Mouse (Mus musculus): ENCODE data around the gene D7Ertd443e. TPM values are rescaled to one million over a fixed set of nuclear protein-coding genes. Genes with fewer than 3 reads are reported as not detected.

Gene D7Ertd443e
- total and polyA plus RNA-seq, 3 experiments: 0.22 TPM; not detected in 2

DNA sequence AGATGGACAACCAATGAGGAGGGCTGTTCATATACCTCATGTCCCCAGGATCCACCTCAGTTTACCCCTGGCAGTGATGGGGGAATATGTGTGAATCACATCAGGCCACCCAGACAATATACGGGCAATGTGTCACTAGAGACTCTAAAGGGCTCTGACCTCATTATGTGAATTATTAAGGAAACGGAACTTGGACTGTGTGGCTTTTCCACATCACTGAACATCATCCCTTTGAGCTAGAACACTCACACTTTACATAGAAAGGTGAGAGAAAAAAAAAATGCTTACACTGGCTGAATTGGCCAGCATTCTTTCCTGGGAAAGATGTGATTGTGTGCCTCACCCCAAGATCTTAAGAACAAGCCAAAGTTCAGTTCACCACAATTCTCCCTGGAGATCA lies 15.3 kb upstream of the D7Ertd443e start:
- peaks cover 53% of the 10 kb centered on the region for H3K9me3 ChIP-seq (replicated peaks)
- H3K36me3 ChIP-seq (replicated peaks): no peaks in the 10 kb centered on the region
- H3K4me1 ChIP-seq (ENCODE audit: insufficient read depth, low read depth, low read length): no peaks in the 10 kb centered on the region
- H3K4me3 ChIP-seq (ENCODE audit: low read depth, low read length): no peak overlapping the region
- H3K27me3 ChIP-seq (ENCODE audit: insufficient read depth, low read length): no peaks in the 10 kb centered on the region
- TF ChIP-seq TAL1 (conservative IDR thresholded peaks at IDR 0.05; ENCODE audit: low read depth, low read length) (no peak), GATA1 (IDR thresholded peaks at IDR 0.05; ENCODE audit: borderline replicate concordance, low read length) (no peak), CTCF (IDR thresholded peaks at IDR 0.05; ENCODE audit: low read depth, low read length) (no peak), POLR2AphosphoS5 (IDR thresholded peaks at IDR 0.05; ENCODE audit: insufficient replicate concordance, low read depth, low read length) (no peak), GATA2 (IDR thresholded peaks at IDR 0.05; ENCODE audit: borderline replicate concordance, low read depth, low read length) (no peak)
- DNase-seq (ENCODE audit: low spot score): no peak
- ATAC-seq (ENCODE audit: extremely low read depth, insufficient number of reproducible peaks, low FRiP score, poor library complexity, severe bottlenecking): no peak

DNA sequence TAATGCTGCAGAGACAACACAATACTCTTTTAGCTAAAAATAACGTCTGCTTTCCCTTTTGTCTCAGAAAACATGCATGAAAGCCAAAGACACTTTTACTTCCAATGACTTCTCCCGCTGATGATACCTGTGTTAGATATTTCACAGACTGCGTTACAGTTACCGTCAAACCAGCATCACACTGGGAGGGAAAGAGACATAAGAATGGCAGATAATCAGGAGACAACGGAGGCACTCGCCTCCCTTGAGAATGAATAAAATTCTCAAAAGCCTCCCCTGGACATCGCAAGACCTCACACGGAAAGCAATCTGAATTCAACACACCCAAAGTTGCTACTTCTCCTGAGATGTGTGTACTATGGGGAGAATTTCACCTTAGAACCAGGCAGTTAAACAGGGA lies 11.3 kb upstream of the D7Ertd443e start:
- DNase-seq (ENCODE audit: low spot score) (no peak), ATAC-seq (ENCODE audit: extremely low read depth, insufficient number of reproducible peaks, low FRiP score, poor library complexity, severe bottlenecking) (no peak)
- TF ChIP-seq GATA1 (IDR thresholded peaks at IDR 0.05; ENCODE audit: borderline replicate concordance, low read length) (no peak), GATA2 (IDR thresholded peaks at IDR 0.05; ENCODE audit: borderline replicate concordance, low read depth, low read length) (no peak), POLR2AphosphoS5 (IDR thresholded peaks at IDR 0.05; ENCODE audit: insufficient replicate concordance, low read depth, low read length) (no peak), TAL1 (conservative IDR thresholded peaks at IDR 0.05; ENCODE audit: low read depth, low read length) (no peak), CTCF (IDR thresholded peaks at IDR 0.05; ENCODE audit: low read depth, low read length) (no peak)
- Histone ChIP-seq H3K4me3 (ENCODE audit: low read depth, low read length) (no peak overlapping the region), H3K27me3 (ENCODE audit: insufficient read depth, low read length) (no peaks in the 10 kb centered on the region), H3K36me3 (replicated peaks) (no peaks in the 10 kb centered on the region), H3K4me1 (ENCODE audit: insufficient read depth, low read depth, low read length) (no peaks in the 10 kb centered on the region), H3K9me3 (replicated peaks) (peaks cover 29% of the 10 kb centered on the region)

DNA sequence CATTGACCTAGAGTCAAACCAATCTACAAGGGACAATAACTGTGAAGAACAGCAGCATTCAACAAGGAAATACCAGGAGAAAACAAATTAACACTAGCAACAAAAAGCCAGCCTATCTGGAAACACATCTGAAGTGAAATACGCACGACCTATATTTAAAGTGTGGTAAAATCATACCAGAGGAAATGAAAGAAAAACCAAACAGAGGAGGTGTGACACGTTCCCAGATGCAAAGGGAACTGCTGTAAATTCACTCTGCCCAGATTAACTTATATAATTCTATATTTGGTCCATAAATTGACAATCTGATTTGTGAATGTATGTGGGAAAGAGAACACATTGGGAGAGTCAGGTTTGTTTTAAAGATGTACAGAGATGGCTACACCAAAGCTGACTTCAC lies 2.7 kb downstream of the D7Ertd443e start:
- H3K9me3 ChIP-seq (replicated peaks): peaks cover 44% of the 10 kb centered on the region

DNA sequence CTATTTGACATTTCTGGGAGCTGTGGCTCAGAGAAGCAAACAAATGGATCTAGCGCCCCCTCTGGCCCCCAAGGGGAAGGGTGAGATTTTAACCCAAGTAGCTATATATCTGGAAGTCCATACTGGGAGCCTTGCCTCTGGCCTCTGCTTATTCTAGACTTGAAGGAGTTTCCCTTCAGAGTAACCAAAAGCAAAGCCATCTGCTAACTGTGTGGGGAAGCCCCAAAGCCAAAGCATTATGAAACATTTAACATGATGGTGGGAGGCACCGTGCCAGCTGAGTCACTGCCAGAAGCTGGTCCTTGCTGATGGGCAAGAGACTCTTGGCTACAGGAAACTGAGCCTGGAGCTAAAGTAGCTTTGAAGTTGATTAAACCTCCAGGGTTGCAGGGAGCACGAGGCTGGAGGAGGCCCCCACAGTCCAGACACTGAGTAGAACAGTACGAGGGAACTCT lies 4.0 kb downstream of the D7Ertd443e start:
- Histone ChIP-seq H3K9me3 (replicated peaks) (peaks cover 50% of the 10 kb centered on the region), H3K36me3 (replicated peaks) (no peaks in the 10 kb centered on the region), H3K4me3 (ENCODE audit: low read depth, low read length) (no peak overlapping the region), H3K4me1 (ENCODE audit: insufficient read depth, low read depth, low read length) (no peaks in the 10 kb centered on the region), H3K27me3 (ENCODE audit: insufficient read depth, low read length) (no peaks in the 10 kb centered on the region)
- TF ChIP-seq GATA1 (IDR thresholded peaks at IDR 0.05; ENCODE audit: borderline replicate concordance, low read length) (no peak), POLR2AphosphoS5 (IDR thresholded peaks at IDR 0.05; ENCODE audit: insufficient replicate concordance, low read depth, low read length) (no peak), TAL1 (conservative IDR thresholded peaks at IDR 0.05; ENCODE audit: low read depth, low read length) (no peak), CTCF (IDR thresholded peaks at IDR 0.05; ENCODE audit: low read depth, low read length) (no peak), GATA2 (IDR thresholded peaks at IDR 0.05; ENCODE audit: borderline replicate concordance, low read depth, low read length) (no peak)
- DNase-seq (ENCODE audit: low spot score) (no peak), ATAC-seq (ENCODE audit: extremely low read depth, insufficient number of reproducible peaks, low FRiP score, poor library complexity, severe bottlenecking) (no peak)

More for the DNA sequence above, 2.7 kb downstream of the D7Ertd443e start:
- H3K36me3 ChIP-seq (replicated peaks): no peaks in the 10 kb centered on the region
- no peak for DNase-seq (ENCODE audit: low spot score)
- no peak overlapping the region for H3K4me3 ChIP-seq (ENCODE audit: low read depth, low read length)
- TF ChIP-seq GATA1 (IDR thresholded peaks at IDR 0.05; ENCODE audit: borderline replicate concordance, low read length) (no peak), CTCF (IDR thresholded peaks at IDR 0.05; ENCODE audit: low read depth, low read length) (no peak), POLR2AphosphoS5 (IDR thresholded peaks at IDR 0.05; ENCODE audit: insufficient replicate concordance, low read depth, low read length) (no peak), TAL1 (conservative IDR thresholded peaks at IDR 0.05; ENCODE audit: low read depth, low read length) (no peak), GATA2 (IDR thresholded peaks at IDR 0.05; ENCODE audit: borderline replicate concordance, low read depth, low read length) (no peak)
- H3K4me1 ChIP-seq (ENCODE audit: insufficient read depth, low read depth, low read length): no peaks in the 10 kb centered on the region
- H3K27me3 ChIP-seq (ENCODE audit: insufficient read depth, low read length): no peaks in the 10 kb centered on the region
- ATAC-seq (ENCODE audit: extremely low read depth, insufficient number of reproducible peaks, low FRiP score, poor library complexity, severe bottlenecking): no peak

DNA sequence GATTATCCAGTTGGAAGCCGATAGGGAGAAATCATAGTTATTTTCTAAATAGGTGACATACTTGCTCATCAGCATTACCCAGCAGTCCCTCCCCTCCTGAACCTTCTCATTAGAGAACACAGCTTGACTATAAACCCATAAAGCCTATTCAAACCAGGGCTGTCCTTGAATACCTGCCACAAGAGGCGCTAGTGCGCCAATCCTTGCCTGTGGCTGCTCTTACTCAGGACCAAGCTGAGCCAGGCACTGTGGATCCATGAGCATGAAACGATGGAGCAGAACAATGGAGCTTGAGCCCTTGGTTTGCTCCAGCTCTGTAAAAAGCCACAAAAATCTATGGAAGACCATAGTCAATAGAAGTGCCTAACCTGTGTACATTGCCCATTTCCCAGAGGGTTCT lies 7.2 kb downstream of the D7Ertd443e start:
- no peak for ATAC-seq (ENCODE audit: extremely low read depth, insufficient number of reproducible peaks, low FRiP score, poor library complexity, severe bottlenecking)
- Histone ChIP-seq H3K9me3 (replicated peaks) (peaks cover 52% of the 10 kb centered on the region), H3K36me3 (replicated peaks) (no peaks in the 10 kb centered on the region), H3K4me1 (ENCODE audit: insufficient read depth, low read depth, low read length) (no peaks in the 10 kb centered on the region), H3K4me3 (ENCODE audit: low read depth, low read length) (no peak overlapping the region), H3K27me3 (ENCODE audit: insufficient read depth, low read length) (no peaks in the 10 kb centered on the region)
- TF ChIP-seq GATA2 (IDR thresholded peaks at IDR 0.05; ENCODE audit: borderline replicate concordance, low read depth, low read length) (no peak), CTCF (IDR thresholded peaks at IDR 0.05; ENCODE audit: low read depth, low read length) (no peak), POLR2AphosphoS5 (IDR thresholded peaks at IDR 0.05; ENCODE audit: insufficient replicate concordance, low read depth, low read length) (no peak), GATA1 (IDR thresholded peaks at IDR 0.05; ENCODE audit: borderline replicate concordance, low read length) (no peak), TAL1 (conservative IDR thresholded peaks at IDR 0.05; ENCODE audit: low read depth, low read length) (no peak)
- DNase-seq (ENCODE audit: low spot score): no peak

DNA sequence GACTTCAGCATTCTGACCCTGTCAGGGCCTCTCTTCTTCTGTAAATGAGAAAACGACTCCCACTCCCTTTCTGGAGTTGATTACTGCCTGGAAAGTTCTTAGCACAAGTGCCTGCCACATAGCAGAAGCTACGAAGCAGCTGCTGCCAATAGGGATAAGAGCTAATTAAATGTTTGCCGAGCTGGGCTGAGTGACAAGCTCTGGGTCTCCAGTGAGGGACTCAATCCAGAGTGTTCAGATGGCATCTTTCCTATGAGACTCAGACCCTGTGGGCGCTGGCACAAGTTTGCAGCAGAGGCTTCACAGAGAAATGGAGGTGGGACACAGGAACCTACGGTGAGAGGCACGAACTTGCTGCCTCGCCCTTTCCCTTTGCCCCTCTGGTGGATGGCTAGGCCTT lies 8.7 kb downstream of the D7Ertd443e start:
- TF ChIP-seq CTCF (IDR thresholded peaks at IDR 0.05; ENCODE audit: low read depth, low read length) (no peak), GATA2 (IDR thresholded peaks at IDR 0.05; ENCODE audit: borderline replicate concordance, low read depth, low read length) (no peak), POLR2AphosphoS5 (IDR thresholded peaks at IDR 0.05; ENCODE audit: insufficient replicate concordance, low read depth, low read length) (no peak)
- no peak for ATAC-seq (ENCODE audit: extremely low read depth, insufficient number of reproducible peaks, low FRiP score, poor library complexity, severe bottlenecking)
- H3K4me3 ChIP-seq (ENCODE audit: low read depth, low read length): no peak overlapping the region
- peaks cover 59% of the 10 kb centered on the region for H3K9me3 ChIP-seq (replicated peaks)
- DNase-seq (ENCODE audit: low spot score): no peak
- no peaks in the 10 kb centered on the region for H3K36me3 ChIP-seq (replicated peaks)
- no peaks in the 10 kb centered on the region for H3K4me1 ChIP-seq (ENCODE audit: insufficient read depth, low read depth, low read length)
- no peaks in the 10 kb centered on the region for H3K27me3 ChIP-seq (ENCODE audit: insufficient read depth, low read length)
